Mouse (Mus musculus): Measurements from ENCODE around the gene Gzmk. TPM values are rescaled to one million over a fixed set of nuclear protein-coding genes. Genes with fewer than 3 reads are reported as not detected.

The Gzmk gene
- total RNA-seq, 1 experiment from 2014 or later: not detected

DNA sequence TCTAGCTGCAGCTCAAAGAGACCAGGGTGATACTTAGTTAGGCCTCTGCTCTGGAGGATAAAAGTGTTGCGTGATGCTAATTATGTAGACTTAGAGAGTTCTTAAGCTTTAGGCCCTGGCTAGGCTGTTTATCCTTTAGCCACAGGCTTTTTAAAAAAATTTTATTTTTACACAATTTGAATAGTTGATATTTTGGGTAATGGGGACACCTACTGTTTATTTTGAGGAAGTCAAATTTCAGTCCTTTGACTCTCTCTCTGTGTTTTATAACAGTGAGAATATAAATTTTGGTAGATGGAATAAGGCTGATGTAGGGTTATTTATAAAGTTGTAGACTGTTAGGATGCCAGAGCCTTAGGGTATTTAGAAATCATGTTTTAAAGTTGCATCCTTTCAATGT, 86.1 kb downstream of the Gzmk start:
- ATAC-seq (replicated peaks in 1 of 2; ENCODE audit: insufficient read depth in 1 of 2, low FRiP score in 2 of 2, low TSS enrichment in 1 of 2, low read depth in 1 of 2, poor library complexity in 2 of 2, severe bottlenecking in 2 of 2): no peak

DNA sequence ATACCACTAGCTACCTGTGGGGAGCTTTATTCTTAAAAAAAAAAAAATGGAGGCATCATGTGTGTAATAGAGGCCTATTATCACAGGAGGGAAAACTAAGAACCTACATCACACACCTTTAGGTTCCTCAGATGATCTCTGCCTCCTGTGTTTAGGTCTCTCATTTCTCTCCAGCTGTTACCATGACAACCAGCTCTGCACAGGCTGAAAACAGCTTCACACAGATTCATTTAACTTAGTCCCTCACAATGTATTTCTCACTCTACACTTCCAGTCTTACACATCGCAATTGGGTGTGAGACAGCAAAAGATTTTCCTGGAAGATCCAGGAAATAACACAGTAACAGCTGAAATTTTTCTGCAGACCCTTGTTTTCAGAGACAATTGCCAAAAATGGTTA, 95.7 kb downstream of the Gzmk start:
- ATAC-seq (replicated peaks in 1 of 2; ENCODE audit: insufficient read depth in 1 of 2, low FRiP score in 2 of 2, low TSS enrichment in 1 of 2, low read depth in 1 of 2, poor library complexity in 2 of 2, severe bottlenecking in 2 of 2): no peak

Other genes starting within 250 kb of the Gzmk start
- gene Ccno, start 238.1 kb downstream of the Gzmk start, total RNA-seq (2017): 1.3 and 1.5 TPM in 2 replicates
- gene Mcidas, start 232.1 kb downstream of the Gzmk start, total RNA-seq (2017): not detected in 2 replicates
- not detected in 2 replicates for gene Cdc20b, start 190.8 kb downstream of the Gzmk start, total RNA-seq (2017)
- not detected in 2 replicates for gene Gpx8, start 179.5 kb downstream of the Gzmk start, total RNA-seq (2017)
- 5.5 and 5.6 TPM in 2 replicates for gene Gzma, start 124.9 kb downstream of the Gzmk start, total RNA-seq (2017)
- gene Esm1, start 16.2 kb downstream of the Gzmk start, total RNA-seq (2017): 0.10 and 1.2 TPM in 2 replicates
- gene BC067074, start 67.3 kb upstream of the Gzmk start, total RNA-seq (2017): 0.40 and 0.69 TPM in 2 replicates

Measured in hematopoietic stem cell, adult 5-6 weeks (primary cell).